Mouse (Mus musculus): ENCODE measurements around the gene Aifm2.

The Aifm2 gene

DNA sequence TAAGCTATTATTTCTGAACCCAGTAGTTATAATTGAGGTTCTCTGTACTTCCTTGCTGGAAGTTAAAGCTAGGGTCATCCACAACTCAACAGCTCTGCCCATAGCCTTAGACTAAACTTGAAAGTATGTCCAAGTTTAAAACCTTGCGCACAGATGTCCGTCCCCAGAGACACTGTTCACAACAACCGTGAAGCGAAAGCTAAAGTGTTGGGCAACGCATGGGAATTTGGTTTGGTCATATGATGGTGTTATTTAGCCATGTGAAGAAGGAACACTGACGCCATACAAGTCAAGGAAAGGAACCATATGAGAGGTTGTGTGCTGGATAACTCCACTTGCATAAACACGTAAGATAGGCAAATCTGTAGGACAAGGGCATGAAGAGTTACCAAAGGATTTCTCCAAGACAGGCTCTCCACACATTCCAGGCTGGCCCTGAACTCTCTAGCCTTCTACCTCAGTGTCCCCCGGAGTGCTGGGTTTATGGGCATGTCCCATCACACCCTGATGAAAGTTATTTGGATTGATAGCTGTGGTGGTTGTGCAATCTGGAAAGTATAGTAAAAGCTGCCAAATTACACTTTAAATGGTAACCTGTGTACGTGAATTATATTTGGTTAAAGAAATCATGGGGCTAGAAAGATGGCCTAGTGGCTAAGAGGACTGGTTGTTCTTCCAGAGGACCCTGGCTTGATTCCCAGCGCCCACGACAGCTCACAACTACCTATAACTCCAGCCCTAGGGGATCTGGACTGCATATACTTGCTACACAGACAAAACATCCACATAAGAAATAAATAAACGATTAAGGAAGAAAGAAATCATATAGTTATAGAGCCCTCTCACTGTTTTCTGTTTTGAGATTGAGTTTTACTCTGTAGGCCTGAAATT, 2.6 kb downstream of the Aifm2 start:
- WGBS = 93% methylated on average over 12 of the region's 12 CpGs

DNA sequence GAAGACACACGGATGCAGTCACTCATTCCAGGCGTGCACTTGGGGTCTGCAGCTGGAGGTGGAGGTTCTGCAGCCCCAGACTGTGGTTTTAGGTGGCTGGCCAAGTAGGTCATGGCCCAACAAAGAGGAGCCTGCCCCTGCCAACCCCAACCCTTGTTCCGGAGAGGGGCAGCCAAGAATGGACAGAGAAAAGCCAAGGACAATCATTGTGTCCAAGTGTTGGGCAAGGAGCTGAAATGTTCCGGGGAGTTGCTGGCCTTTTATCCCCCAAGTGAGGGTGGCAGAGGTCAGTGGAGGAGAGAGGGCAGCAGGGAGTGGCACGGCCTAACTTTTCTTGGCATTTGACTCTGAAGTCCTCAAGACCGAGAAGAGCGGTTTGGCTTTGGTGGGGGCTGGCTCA, 5.3 kb downstream of the Aifm2 start:
- WGBS = 85% methylated on average over 7 of the region's 7 CpGs

DNA sequence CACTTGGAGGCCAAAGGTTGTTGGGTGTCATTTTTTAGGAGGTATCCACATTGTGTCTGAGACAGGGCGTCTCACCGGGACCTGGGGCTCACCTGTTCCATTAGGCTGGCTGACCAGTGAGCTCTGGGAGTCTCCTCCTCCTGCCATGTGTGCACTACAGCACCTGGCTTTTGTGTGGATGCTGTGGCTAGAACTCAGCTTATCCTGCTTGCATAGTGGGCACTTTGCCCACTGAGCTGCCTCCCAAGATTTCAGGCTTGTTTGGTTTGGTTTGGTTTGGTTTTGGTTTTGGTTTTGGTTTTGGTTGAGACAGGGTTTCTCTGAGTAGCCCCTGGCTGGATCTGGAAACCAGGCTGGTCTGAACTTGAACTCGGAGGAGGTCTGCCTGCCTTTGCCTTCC, 7.2 kb downstream of the Aifm2 start:
- 86% methylated on average over 3 of the region's 3 CpGs for WGBS

DNA sequence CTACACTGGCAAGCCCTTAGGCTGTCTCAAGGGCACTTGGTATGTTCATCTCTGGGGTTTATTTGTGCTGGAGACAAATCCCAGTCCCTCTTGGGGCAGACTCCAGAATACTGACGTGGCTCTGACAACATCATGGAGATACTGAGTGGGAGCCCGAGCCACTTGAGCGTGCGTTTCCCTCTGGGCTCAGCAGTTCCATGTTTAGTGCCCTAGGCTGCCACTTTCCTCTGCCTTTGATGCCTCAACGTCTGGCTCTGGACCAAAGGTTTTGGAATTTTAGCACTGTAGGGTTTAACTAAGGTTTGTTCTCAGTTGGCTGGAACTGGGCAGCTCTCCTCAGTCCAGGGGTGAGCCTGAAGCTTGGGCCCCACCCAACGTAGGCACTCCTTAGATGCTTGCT, 8.2 kb downstream of the Aifm2 start:
- WGBS = 68% methylated on average over 6 of the region's 6 CpGs

DNA sequence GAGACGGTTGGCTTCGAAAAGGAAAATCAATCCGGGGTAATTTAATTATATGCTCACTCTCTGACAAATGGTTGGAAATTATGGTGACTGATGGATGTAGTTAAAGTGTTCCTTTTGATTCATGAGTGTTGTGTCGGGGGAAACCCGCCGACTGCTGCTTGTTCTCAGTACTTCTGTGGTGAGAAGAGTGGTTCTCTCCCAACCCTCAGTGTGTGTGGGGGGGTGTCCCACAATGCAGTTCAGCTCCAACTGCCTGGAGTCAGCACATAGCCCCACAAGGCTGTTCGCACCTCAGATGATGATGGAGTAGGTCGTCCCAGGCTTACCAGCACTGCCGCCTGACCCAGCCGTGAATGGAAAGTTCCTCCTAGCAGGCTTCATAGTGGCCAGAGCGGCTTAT, 14.1 kb downstream of the Aifm2 start:
- 79% methylated on average over 11 of the region's 11 CpGs for WGBS

DNA sequence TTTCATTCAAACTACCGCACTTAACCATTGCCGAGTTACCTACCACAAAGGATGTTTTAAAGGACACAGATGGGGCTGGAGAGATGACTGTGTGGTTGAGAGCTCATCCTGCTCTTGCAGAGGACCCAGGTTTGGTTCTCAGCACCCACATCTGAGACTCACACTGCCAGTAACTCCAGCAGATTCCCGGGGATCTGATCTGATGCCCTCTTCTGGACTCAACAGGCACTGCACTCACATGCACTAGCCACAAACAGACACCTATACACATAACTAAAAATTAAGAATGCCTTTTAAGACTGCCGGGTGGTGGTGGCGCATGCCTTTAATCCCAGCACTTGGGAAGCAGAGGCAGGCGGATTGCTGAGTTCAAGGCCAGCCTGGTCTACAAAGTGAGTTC, 15.1 kb downstream of the Aifm2 start:
- 96% methylated on average over 6 of the region's 6 CpGs for WGBS

DNA sequence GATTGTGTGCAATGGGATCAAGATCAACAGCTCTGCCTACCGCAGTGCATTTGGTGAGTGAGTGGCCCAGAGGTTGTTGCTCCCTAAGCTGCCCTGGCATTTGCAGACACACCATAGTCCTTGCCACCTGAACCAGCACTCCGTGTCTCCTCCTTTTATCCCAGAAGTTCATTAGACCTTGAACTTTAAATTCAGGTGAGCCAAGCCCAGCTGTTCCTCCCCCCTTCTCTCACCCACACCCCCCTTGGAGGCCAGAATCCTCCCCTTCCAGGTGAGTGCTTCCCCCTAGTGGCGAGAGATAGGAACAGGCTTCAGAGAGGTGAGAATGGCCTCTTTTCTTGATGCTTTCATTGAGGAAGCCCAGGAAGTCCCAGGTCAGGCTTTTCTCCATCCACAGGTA, 19.3 kb downstream of the Aifm2 start:
- 53% methylated on average over 3 of the region's 3 CpGs for WGBS

DNA sequence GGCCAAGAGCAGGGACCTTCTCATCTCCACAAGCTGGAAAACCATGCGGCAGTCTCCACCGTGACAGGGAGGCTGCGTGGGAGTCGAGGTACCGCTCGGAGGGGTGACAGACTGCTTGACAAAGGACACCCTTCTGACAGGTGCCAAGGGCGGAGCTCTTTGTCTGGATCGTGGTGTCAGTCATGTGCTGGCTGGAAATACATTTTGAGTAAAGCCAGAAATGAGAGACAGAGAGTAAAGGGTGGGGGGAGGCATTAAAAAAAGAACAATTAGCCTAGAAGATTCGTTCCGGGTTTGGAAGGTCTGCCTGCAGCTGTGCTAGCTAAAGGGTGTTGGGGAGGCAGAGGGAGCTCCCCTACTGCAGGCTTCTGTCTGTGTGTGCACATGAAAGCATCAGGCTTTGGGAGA, 21.6 kb downstream of the Aifm2 start:
- 39% methylated on average over 10 of the region's 10 CpGs for WGBS

DNA sequence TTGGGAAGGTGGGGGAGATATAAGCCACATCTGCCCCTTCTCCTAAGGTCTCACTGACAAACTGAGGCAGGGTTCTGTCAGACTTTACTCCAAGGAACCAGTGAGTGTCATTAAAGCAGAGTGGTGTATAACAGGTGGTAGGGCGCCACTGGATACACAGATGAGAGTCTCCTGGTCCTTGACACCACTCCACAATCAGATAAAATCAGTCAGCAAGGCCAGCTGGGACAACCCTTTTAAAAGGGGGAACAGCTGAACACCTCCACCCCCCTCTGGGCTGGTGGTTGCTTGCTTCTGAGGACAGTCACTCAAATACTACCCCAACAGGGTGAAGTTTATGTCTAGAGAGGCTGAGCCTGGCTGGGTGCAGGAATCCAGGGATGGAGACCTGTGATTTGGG, 22.5 kb downstream of the Aifm2 start:
- 100% methylated on average over 1 of the region's 1 CpGs for WGBS

DNA sequence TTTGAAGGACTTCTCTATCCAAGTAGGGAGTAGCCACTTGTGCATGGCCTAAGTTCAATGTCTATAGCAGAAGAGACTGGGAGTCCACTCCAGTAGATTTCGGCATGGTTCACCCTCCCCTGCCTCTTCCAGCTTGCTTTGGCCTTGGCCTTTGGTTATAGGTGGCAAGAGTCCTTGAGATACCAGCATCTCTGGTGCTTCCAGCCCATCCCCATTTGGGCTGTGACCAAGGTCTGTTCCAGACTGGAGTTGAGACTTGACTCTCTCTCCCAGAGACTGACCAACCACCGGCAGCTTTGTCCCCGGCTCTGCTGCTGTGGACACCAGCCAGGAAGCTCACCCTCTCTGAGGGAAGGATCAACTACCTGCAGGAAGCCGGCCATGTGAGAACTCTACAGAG, 23.1 kb downstream of the Aifm2 start:
- 89% methylated on average over 4 of the region's 4 CpGs for WGBS

DNA sequence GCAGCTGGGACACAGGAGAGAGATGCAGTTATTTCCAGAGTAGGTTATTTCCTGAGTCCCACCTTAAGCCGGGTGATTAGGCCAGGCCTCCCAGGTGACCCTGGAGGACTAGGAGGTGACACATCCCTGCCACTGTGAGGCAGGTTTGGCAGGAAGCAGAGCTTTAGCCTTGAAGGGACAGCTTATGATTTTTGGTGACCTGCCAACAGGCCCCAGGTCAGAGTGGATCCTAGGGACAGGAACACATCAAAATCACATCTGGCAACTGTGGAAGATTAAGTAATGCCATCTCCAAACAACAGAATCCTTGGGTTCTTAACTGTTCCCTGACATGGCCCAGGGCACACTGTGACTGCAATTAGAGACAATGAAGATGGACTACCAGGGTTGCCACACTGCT, 26.2 kb downstream of the Aifm2 start:
- WGBS = 84% methylated on average over 1 of the region's 1 CpGs

DNA sequence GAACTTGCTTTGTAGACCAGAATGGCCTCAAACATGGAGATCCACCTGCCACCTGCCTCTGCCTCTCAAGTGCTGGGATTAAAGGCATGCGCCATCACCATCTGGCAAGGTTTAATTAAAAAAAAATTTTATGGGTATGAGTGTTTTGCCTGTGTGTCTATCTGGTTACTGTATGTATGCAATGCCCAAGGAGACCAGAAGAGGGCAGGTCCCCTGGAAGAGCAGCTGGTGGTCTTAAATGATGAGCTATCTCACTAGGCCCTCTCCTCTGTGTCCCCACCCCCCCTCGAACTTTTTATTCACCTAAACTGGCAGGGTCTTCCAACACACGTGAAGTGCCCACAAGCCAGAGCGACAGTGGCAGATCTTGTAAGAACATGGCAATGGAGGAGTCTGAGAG, 26.8 kb downstream of the Aifm2 start:
- 87% methylated on average over 4 of the region's 4 CpGs for whole genome bisulfite sequencing

DNA sequence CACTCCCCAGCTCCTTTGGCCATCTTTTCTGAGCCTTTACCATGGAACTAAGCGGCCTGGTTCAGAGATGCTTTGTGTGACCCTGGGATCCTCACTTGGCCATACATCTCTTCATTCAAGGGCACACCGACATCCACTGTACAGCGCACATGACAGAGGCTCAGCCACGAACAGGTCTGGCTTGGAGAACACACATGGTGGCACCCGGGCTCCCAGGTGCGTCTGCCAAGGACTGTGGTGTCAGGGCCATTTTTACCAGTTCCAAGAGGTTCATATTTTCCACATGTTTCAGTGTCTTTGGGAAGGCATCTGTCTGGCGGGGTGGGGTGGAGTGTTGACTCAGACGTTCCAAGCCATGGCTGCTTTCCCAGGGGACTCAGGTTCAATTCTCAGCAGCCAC, 27.3 kb downstream of the Aifm2 start:
- WGBS = 92% methylated on average over 8 of the region's 8 CpGs

DNA sequence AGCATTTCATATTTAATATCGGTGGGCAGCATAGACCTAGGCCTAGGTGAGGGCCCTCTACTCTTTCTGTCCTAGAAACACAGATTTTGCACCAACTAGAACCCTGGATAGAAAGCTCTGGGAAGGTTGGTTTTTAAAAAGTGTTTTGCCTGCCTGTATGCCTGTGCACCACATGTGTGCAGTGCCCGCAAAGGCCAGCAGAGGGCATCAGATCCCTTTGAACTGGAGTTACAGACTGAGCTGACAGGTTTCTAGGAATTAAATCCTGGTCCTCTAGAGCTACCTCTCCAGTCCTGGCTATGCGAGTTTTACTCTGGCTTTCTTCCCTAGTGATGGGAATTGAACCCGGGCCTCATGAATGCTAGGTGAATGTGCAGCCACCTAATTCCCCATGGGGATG, 30.1 kb downstream of the Aifm2 start:
- WGBS = 94% methylated on average over 4 of the region's 4 CpGs

DNA sequence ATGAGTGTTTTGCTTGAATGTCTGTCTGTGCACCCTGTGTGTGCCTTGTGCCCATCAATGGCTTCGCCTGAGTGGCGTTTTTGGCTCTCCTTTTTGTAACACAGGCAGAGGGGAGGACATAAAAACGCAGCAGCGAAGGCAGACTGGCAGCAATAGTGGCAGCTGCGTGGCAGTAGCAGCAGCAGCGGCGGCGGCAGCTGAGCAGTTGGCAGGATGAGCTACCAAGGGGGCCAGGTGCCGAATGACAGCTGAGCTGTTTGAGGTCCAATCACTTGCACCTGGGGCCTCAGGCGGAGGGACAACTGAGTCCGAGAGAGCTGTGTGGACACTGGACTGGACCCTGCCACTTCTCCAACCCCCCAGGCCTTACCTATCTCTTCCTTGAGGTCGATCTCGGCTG, 32.2 kb downstream of the Aifm2 start:
- WGBS = 76% methylated on average over 13 of the region's 13 CpGs

DNA sequence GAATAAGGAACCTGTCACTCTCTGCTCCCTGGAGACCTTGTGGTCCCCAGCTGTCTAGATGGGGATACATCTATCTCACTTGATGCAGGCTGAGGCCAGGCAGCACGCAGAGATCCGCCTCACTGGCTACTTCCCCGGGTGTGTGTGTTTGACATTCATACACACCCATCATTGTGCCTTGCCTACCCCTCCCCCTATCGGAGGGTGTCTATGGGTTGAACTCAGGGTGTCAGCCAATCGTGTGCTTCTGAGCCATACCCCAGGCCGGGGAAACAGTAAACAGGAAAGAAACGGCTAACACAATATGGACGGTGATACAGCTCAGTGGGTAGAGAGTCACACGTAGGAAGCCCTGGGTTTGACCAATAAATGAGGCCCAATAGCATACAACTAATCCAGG, 35.0 kb downstream of the Aifm2 start:
- WGBS = 84% methylated on average over 9 of the region's 9 CpGs

DNA sequence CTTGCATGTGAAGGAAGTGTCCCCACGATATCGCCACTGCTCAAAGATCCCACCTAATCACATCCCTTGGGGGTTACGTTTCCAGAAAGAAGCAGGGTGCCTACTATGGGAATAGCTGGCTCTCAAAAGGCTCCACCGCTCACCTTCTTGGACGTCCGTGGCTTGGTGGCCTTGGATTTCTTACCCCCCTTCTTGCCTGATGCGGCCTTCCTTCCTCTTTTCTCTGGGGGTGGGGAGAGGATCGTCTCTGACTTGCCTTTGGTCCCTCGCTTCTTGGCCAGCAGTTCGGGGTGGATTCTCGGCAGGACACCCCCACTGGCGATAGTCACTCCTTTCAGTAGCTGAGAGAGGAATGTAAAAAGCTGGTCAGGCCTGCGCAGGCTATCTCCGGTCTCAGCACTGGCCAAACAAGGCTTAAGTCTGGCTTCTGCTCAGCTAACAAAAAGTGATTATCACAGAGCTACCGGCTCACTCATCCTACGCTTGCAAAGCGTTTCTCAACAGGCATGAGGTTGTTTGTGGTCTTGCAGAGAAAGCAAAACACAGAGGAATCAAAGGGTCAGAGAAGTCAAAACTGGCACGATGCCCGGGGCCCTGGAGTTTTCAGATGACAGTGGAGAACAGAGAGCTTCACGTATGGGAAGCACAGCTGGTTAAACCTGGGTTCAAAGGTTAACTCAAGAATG, 36.6 kb downstream of the Aifm2 start:
- WGBS = 68% methylated on average over 20 of the region's 20 CpGs

DNA sequence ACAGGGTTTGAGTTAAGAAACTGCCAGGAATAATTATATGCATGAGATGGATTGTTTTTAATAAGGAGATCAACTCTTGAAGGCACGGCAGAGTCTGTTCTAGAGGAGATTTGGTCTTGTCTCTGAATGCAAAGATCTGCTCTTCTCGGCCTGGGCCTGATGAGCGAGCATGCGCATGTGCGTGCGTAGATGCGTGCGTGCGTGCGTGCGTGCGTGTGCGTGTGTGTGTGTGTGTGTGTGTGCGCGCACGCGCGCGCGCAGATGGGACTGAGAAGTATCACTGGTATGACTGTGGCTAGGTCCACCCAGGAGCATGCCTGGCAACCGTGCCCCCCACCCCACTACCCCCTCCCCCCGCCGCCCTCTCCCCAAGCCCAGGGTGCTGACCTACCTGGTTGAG, 38.0 kb downstream of the Aifm2 start:
- 96% methylated on average over 23 of the region's 23 CpGs for WGBS

DNA sequence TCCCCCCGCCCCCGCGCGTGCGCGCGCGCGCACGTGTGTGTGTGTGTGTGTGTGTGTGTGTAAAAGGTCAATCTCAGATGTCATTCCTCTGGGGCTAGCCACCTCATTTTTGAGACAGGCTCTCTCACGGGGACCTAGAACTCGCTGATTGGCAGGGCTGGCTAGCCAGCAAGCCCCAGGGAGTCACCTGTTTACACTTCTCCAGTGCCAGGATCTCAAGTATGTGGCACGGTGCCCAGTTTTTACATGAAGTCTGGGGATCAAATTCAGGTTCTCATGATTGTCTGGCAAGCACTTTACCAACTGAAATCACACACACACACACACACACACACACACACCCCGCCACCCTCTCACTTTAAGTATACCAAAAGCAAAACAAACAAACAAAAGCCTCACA, 42.0 kb downstream of the Aifm2 start:
- WGBS = 87% methylated on average over 14 of the region's 14 CpGs

DNA sequence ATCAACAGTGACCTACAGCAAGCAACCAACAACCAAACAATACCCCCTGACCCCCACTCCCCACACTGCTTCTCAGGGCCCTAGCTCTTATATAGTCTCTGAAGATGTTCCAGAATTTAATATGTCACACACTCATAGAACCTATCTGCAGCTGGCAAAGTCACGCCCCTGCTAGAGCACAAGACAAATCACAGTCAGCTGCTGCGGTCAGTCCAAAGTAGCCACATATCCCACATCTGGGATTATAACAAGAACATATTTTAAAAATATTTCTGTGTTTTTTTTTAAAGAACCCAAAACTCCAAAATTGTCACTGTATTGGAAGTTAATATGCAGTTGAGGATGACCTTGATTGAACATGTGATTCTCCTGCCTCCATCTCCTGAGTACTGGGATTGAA, 43.8 kb downstream of the Aifm2 start:
- 99% methylated on average over 2 of the region's 2 CpGs for WGBS

DNA sequence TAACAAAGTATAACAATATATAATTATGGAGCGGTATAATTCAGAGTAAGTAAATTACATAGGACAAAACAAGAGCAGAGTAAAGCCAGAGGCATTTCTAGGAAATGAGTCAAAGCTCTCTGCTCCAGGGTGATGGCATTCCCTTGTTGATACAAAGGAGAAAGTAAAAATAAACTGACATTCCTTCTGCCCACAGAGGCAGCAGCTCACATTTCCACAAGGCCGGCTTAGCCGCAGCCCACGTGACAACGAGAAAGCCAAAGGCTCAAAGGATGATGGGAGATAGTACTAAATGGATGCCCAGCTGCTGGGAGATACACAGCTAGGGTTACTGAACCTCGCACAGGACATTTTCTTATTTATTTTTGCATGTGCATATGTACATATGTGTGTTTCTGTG, 44.8 kb downstream of the Aifm2 start:
- WGBS = 41% methylated on average over 6 of the region's 6 CpGs

DNA sequence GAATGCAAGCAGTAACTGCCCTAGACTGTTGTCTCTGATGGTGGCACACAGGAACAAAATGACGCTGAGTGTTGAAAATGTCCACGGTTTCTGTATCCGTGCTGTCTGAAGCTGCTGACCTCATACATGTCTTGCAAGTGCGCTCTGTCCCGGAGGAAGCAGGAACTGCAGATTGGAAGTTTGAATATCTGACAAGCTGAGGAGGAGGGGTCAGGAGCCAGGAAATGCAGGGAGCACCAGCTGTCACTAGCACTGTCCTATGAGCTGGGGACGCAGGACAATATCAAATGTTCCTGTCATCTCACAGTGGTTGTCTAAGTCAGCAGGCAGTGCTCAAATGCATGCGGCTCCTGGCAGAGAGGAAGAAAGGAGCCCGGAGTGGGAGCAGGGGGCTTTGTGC, 49.6 kb downstream of the Aifm2 start:
- 63% methylated on average over 8 of the region's 8 CpGs for WGBS

DNA sequence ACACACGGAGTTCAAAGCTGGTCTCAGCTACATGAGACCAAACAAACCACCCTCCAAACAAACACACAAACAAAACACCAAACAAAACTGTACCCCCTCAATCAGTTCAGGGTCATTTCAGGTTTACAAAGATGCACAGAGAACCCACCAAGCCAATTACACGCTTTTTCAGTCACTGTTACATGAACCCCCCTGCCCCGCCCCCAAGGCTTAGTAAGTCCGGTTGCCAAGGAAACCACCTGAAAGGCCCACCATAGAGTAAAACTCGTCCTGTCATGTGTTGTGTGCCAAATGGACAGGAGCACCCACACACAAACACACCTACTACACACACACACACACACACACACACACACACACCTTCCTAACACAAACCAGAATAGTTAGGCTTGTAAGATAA, 50.5 kb downstream of the Aifm2 start:
- WGBS = 60% methylated on average over 5 of the region's 5 CpGs
